Mouse (Mus musculus) small intestine, adult 2 months (tissue): ENCODE data around the gene Tmem98. TPM values are rescaled to one million over a fixed set of nuclear protein-coding genes. Genes with fewer than 3 reads are reported as not detected.

Experiments
- H3K27ac ChIP-seq: fragments of 200-500 bp; 2 replicates; pipeline ENCODE4 v1.5.1; 2012; ENCODE audit warnings: low read depth, low read length, control low read depth, inconsistent platforms; ENCODE audit not compliant: insufficient read depth
- H3K27me3 ChIP-seq: fragments of 200-500 bp; 2 replicates; pipeline ENCODE4 v1.6.1; 2012; ENCODE audit warnings: mild to moderate bottlenecking, moderate library complexity, low read length, inconsistent platforms; ENCODE audit not compliant: control insufficient read depth, insufficient read depth
- H3K36me3 ChIP-seq: fragments of 200-500 bp; 2 replicates; pipeline ENCODE4 v1.6.1; 2012; ENCODE audit warnings: mild to moderate bottlenecking, low read length, control low read depth, inconsistent platforms; ENCODE audit not compliant: control insufficient read depth, insufficient read depth
- H3K4me1 ChIP-seq: fragments of 200-500 bp; 2 replicates; pipeline ENCODE4 v1.6.1; 2012; ENCODE audit warnings: low read length, inconsistent platforms, mixed read lengths; ENCODE audit not compliant: control insufficient read depth, insufficient read depth, insufficient read length
- H3K4me3 ChIP-seq: fragments of 200-500 bp; 2 replicates; pipeline ENCODE4 v1.5.1; 2012; ENCODE audit warnings: low read depth, mild to moderate bottlenecking, control low read depth, inconsistent platforms, low read length, moderate library complexity
- CTCF ChIP-seq: fragments of 200-500 bp; IDR thresholded peaks from 2 replicates; pipeline ENCODE4 v1.5.1; 2012; ENCODE audit warnings: low read depth, mild to moderate bottlenecking, control low read depth, inconsistent platforms, low read length, moderate library complexity, mixed read lengths; ENCODE audit not compliant: insufficient replicate concordance, insufficient read length; ENCODE audit errors: extremely low read depth
- POLR2A ChIP-seq: fragments of 200-500 bp; IDR thresholded peaks from 2 replicates; pipeline ENCODE4 v1.6.1; 2012; ENCODE audit warnings: low read depth, mild to moderate bottlenecking, control low read depth, inconsistent platforms, low read length, moderate library complexity
- WGBS: fragments of 180-500 bp; shearing (Covaris S2); methylation state at CpG from one replicate; pipeline ENCODE4 v1.1.7; 2018; 5-methylcytosine and 5-hydroxymethylcytosine counted together
- polyA plus RNA-seq: library from polyadenylated mRNA; depleted of rRNA; stranded (reverse); fragments of >200 nt; gene quantifications from 2 replicates; pipeline ENCODE4 v1.2.3, GENCODE M21; 2012

Tmem98 gene
- polyA plus RNA-seq, 1 experiment = 209 TPM

GRCm38 (mm10) chr11:80835395-80835794 lies 25.4 kb downstream of the Tmem98 start:
- TF ChIP-seq POLR2A (no peak), CTCF (no peak)
- Histone ChIP-seq H3K27ac (no peak overlapping the region), H3K27me3 (no peaks in the 10 kb centered on the region), H3K4me1 (no peaks in the 10 kb centered on the region; the same call in 1 of the 2 replicates), H3K36me3 (no peaks in the 10 kb centered on the region), H3K4me3 (no peak overlapping the region)
- 88% methylated on average over 2 of the region's 2 CpGs for WGBS

GRCm38 (mm10) chr11:80835841-80836240 lies 25.9 kb downstream of the Tmem98 start:
- no peaks in the 10 kb centered on the region for H3K36me3 ChIP-seq
- TF ChIP-seq POLR2A (no peak), CTCF (no peak)
- no peaks in the 10 kb centered on the region; the same call in 1 of the 2 replicates for H3K4me1 ChIP-seq
- H3K4me3 ChIP-seq = no peak overlapping the region
- WGBS = 58% methylated on average over 4 of the region's 4 CpGs
- H3K27ac ChIP-seq = no peak overlapping the region
- H3K27me3 ChIP-seq = no peaks in the 10 kb centered on the region

- WGBS = 90% methylated on average over 1 of the region's 1 CpGs
These were observed 28.7 kb downstream of the Tmem98 start for GRCm38 (mm10) chr11:80838724-80839123.

GRCm38 (mm10) chr11:80843435-80843834 lies 33.5 kb downstream of the Tmem98 start:
- Histone ChIP-seq H3K4me1 (peaks cover 5% of the 10 kb centered on the region), H3K36me3 (no peaks in the 10 kb centered on the region), H3K27me3 (no peaks in the 10 kb centered on the region), H3K4me3 (no peak overlapping the region), H3K27ac (no peak overlapping the region)
- TF ChIP-seq CTCF = no peak
- TF ChIP-seq POLR2A = no peak
- 64% methylated on average over 2 of the region's 2 CpGs for WGBS

More at GRCm38 (mm10) chr11:80838724-80839123, 28.7 kb downstream of the Tmem98 start:
- no peaks in the 10 kb centered on the region for H3K27me3 ChIP-seq
- no peak overlapping the region for H3K4me3 ChIP-seq
- H3K4me1 ChIP-seq = no peaks in the 10 kb centered on the region; the same call in 1 of the 2 replicates
- no peaks in the 10 kb centered on the region for H3K36me3 ChIP-seq
- TF ChIP-seq CTCF (no peak), POLR2A (no peak)
- no peak overlapping the region for H3K27ac ChIP-seq

GRCm38 (mm10) chr11:80845486-80845885 lies 35.5 kb downstream of the Tmem98 start:
- no peak overlapping the region for H3K27ac ChIP-seq
- no peak overlapping the region for H3K4me3 ChIP-seq
- no peaks in the 10 kb centered on the region for H3K27me3 ChIP-seq
- H3K4me1 ChIP-seq = peaks cover 5% of the 10 kb centered on the region
- H3K36me3 ChIP-seq = no peaks in the 10 kb centered on the region
- TF ChIP-seq POLR2A (no peak), CTCF (no peak)
- 62% methylated on average over 7 of the region's 7 CpGs for WGBS

GRCm38 (mm10) chr11:80846115-80846514 lies 36.1 kb downstream of the Tmem98 start:
- peaks cover 5% of the 10 kb centered on the region for H3K4me1 ChIP-seq
- H3K4me3 ChIP-seq = no peak overlapping the region
- no peak overlapping the region for H3K27ac ChIP-seq
- H3K27me3 ChIP-seq = no peaks in the 10 kb centered on the region
- no peak for TF ChIP-seq POLR2A
- TF ChIP-seq CTCF = no peak
- 14% methylated on average over 3 of the region's 3 CpGs for WGBS
- H3K36me3 ChIP-seq = no peaks in the 10 kb centered on the region

GRCm38 (mm10) chr11:80848131-80848530 lies 38.2 kb downstream of the Tmem98 start:
- H3K27me3 ChIP-seq = no peaks in the 10 kb centered on the region
- no peak for TF ChIP-seq POLR2A
- no peak for TF ChIP-seq CTCF

More at GRCm38 (mm10) chr11:80848131-80848530, 38.2 kb downstream of the Tmem98 start:
- 66% methylated on average over 5 of the region's 5 CpGs for WGBS
- Histone ChIP-seq H3K36me3 (no peaks in the 10 kb centered on the region), H3K4me1 (peaks cover 5% of the 10 kb centered on the region), H3K27ac (no peak overlapping the region), H3K4me3 (no peak overlapping the region)
